Mouse (Mus musculus): Measurements from ENCODE around the gene Ssbp3. TPM values are rescaled to one million over a fixed set of nuclear protein-coding genes. Genes with fewer than 3 reads are reported as not detected.

Gene Ssbp3
- total RNA-seq, 1 experiment from 2014 or later = 47.4 TPM

DNA sequence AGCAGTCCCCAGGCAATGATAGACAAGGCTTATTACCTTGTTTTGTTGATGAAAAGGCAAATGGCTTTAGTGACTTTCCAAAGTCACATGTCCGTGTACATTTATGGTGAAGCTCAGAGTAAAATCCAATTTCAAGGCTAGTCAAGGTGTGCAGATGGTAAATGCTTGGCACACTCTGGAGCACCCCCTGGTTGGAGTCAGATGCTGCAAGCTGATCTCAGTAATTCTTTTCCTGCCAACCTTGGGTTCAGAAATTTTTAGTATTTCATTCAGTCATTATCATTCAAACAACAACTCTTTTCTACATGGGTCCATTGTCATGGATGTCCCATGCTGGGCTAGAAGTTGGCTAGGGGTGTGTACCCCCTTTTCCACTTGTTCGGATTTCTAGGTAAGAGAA is 33.1 kb downstream of the Ssbp3 start:
- no peak for ATAC-seq (replicated peaks in 1 of 2; ENCODE audit: insufficient read depth in 1 of 2, low FRiP score in 2 of 2, low TSS enrichment in 1 of 2, low read depth in 1 of 2, poor library complexity in 2 of 2, severe bottlenecking in 2 of 2)

DNA sequence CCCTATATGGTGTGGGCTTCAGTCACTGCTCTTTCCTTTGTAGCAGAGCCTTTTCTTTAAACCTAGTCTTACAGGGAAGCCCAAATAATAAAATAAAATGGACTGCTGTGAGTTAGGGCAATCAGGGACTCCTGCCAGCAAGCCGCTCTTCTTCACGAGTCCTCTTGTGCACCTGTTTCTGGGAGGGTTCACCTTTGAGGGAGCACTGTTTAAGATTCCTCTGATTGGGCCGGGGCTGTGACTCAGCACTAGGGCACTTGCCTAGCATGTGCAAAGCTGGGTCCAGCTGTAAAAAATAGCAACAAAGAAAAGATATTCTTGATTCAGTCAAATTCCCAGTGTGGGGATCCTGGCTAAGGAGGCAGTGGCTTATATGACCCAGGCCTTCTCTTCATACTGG is 34.4 kb downstream of the Ssbp3 start:
- ATAC-seq (replicated peaks in 1 of 2; ENCODE audit: insufficient read depth in 1 of 2, low FRiP score in 2 of 2, low TSS enrichment in 1 of 2, low read depth in 1 of 2, poor library complexity in 2 of 2, severe bottlenecking in 2 of 2) = no peak

DNA sequence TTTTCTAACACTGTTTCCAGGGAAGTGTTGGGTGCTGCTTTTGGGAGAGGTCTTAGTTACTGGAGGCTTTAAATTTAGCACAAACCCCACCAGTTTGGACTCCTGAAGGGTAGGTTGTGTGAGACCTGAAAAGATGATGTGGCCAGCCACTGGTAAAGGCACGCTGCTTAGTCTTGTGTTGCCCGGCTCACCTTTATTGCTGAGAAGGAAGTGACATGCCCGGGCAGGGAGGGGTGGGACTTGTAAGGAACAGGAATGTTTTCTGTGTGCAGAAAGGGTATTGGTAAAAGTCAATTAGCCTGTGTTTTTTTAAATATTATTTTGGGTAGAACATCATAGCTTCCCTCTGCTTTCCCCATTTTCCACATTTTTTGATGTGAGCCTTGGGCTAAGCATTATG is 37.2 kb downstream of the Ssbp3 start:
- ATAC-seq (replicated peaks in 1 of 2; ENCODE audit: insufficient read depth in 1 of 2, low FRiP score in 2 of 2, low TSS enrichment in 1 of 2, low read depth in 1 of 2, poor library complexity in 2 of 2, severe bottlenecking in 2 of 2) = no peak

DNA sequence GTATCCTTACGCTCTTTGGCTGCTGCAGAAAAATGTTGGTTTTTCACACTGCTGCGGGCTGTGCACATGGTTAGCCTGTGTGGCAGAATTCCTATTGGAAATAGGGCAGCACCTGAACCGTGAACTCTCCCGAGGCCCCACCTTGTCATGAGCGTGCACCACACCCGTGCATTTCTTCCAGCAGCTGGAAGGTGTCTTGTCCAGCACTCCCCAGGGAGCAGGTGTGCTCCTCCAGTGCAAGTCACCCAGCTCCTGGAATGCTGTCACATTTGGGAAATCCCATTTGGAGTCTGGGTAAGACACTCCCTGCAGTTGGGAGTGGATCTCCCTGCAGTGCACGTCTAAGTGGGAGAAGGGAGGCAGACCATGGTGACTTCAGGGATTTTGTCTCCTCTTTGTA is 38.0 kb downstream of the Ssbp3 start:
- ATAC-seq (replicated peaks in 1 of 2; ENCODE audit: insufficient read depth in 1 of 2, low FRiP score in 2 of 2, low TSS enrichment in 1 of 2, low read depth in 1 of 2, poor library complexity in 2 of 2, severe bottlenecking in 2 of 2) = no peak

DNA sequence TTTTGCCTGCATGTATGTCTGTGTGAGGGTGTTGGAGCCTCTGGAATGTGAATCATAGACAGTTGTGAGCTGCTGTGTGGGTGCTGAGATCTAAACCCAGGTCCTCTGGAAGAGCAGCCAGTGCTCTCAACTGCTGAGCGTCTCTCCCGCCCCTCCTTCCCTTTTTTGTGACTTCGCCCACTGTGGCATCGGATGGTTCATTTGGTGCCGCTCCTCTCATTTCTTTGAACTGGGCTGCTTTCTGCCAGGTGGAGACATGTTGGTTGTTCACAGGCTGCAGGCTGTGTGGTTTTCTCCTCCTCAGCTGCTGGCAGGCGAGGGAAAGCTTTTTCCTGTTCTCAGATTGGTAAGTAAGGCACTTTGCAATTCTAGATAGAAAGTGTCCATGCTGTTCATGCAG is 38.7 kb downstream of the Ssbp3 start:
- ATAC-seq (replicated peaks in 1 of 2; ENCODE audit: insufficient read depth in 1 of 2, low FRiP score in 2 of 2, low TSS enrichment in 1 of 2, low read depth in 1 of 2, poor library complexity in 2 of 2, severe bottlenecking in 2 of 2) = peak; percentile 30 to 51; a peak in 1 of 4 replicates

DNA sequence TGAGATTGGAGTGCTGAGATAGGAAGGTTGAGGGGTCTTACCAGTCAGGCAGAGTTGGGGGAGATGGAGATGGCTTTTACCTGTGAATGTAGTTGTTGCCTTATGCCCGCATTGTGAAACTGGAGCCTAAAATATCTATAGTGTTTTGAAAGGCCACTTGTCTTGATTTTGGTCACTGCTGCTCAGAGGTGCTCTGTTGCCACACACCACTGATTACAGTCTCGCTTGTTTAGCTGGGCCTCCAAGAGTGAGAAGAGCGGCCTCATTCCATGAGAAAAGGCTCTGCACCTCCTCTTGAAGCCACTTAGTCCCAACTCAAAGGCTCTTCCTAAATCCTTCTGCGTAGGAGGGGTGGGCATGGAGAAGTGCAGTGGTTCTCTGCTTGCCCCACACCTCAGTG is 40.3 kb downstream of the Ssbp3 start:
- ATAC-seq (replicated peaks in 1 of 2; ENCODE audit: insufficient read depth in 1 of 2, low FRiP score in 2 of 2, low TSS enrichment in 1 of 2, low read depth in 1 of 2, poor library complexity in 2 of 2, severe bottlenecking in 2 of 2) = no peak

DNA sequence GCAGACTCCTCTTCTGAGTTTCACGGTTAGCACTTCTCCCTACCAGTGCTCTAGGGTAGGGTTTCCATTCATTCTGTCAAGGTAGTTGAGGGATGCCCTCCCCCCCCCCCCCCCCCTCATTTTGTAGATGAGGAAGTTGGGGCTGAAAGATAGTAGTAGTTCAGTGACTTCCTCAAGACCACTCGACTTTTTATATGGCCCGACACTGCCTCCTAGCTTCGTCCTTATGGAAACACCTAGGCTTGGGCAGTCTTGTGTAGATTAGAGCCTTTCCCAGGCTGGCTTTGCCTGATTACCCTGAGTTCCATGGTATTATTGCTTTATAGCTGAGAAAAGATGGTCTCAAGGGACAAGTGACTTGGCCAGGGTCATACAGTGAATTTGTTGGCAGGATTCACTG is 41.0 kb downstream of the Ssbp3 start:
- peak in 1 of 2 experiments; percentile 39; a peak in 2 of 4 replicates for ATAC-seq (replicated peaks in 1 of 2; ENCODE audit: insufficient read depth in 1 of 2, low FRiP score in 2 of 2, low TSS enrichment in 1 of 2, low read depth in 1 of 2, poor library complexity in 2 of 2, severe bottlenecking in 2 of 2)

DNA sequence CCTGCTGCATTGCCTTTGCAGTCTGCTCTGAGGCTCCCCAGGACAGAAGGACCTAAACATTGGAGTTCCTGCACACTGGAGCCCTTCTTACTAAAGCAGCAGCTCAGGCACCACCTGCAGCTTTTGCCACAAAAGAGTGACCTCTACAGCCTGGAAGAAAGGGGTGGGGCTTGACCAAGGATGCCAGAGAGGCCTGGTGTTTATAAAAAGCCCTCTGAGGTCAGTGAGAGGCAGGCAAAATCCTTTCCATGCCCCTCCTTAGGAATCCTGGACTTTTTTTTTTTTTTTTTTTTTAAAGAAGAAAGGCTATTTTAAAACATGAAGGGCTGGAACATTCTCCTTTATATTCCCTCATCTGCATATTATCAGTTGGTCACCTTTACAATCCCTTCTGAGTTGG is 42.7 kb downstream of the Ssbp3 start:
- no peak for ATAC-seq (replicated peaks in 1 of 2; ENCODE audit: insufficient read depth in 1 of 2, low FRiP score in 2 of 2, low TSS enrichment in 1 of 2, low read depth in 1 of 2, poor library complexity in 2 of 2, severe bottlenecking in 2 of 2)

DNA sequence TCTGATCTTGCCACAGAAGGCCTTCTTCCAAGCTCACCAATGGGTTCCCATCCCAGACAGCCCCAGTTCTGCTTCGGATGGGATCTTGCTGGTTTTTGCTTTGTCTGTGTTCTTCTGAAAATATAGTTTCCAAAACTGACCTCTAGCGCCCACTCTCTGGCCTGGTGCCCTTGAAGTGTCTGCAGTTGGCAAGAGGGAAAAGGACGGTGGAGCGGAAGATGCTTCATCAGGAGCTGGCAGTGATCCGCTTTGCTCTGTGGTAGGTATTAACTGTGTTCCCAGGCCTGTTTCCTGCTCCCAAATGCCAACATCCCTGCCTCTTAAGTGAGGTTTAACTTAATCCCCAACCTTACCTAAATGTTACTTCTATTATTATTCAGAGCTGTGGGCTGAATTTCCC is 43.3 kb downstream of the Ssbp3 start:
- ATAC-seq (replicated peaks in 1 of 2; ENCODE audit: insufficient read depth in 1 of 2, low FRiP score in 2 of 2, low TSS enrichment in 1 of 2, low read depth in 1 of 2, poor library complexity in 2 of 2, severe bottlenecking in 2 of 2) = no peak

DNA sequence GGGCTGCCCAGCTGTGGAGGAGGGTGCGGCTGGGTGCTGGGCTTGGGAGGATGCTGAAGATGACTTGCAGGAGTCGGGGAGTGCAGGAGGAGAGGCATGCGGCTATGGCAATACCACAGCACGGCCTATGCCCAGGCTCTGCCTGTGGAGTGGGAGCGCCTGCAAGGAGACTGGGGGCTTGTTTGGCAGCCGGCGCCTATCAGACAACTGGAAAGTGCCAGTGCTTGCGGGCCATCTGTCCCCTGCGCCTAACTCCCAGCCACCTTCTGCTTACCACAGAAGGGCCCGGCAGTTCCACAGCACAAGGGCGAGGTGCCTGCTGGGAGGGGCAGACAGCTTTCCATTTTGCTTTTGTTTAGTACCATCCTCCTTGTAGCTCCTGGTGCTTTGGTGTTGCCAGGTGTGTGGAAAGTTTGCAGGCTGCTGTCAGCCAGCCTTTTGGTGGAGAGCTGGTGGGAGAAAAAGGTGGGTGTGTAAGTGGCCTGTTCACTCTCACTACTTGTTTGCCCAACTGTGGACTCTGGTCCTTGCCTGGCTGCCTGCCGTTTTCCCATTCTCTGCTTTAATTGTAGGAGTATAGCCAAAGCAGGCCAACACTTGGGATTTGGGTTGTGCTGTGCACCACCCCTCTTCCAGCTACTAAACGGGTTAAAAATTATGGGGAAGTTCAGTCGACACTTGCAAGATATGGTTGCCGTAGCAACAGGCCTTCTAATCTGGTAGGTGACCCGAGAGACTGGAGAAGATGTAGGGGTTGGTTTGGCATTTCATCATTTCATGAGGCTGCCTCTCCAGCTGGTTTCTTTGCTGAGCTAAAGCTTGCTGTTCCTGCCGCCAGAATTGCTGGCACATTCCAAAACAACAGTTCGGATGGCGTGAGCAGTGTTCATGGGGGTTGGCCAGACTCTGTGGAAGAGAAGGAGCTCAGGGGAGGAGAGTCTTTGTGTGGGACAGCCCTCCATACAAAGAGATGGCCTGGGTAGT is 45.5 kb downstream of the Ssbp3 start:
- ATAC-seq (replicated peaks in 1 of 2; ENCODE audit: insufficient read depth in 1 of 2, low FRiP score in 2 of 2, low TSS enrichment in 1 of 2, low read depth in 1 of 2, poor library complexity in 2 of 2, severe bottlenecking in 2 of 2) = peak; percentile 39 to 51; a peak in 3 of 4 replicates

DNA sequence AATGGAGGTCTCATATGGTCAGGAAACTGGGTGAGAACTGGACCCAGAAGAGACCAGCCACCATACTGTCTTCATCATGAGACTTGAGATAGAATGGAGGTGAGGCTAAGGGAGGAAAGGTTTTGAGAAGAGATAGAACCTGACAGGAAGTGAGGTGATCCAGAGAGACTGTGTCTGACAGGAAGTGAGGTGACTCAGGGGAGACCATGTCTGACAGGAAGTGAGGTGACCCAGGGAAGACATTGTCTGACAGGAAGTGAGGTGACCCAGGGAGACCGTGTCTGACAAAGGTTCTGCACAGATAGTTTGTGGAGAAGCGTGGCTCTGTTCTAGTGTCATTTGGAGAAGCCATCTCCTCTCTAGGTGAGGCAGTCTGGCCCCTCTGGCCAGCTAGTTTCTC is 47.6 kb downstream of the Ssbp3 start:
- no peak for ATAC-seq (replicated peaks in 1 of 2; ENCODE audit: insufficient read depth in 1 of 2, low FRiP score in 2 of 2, low TSS enrichment in 1 of 2, low read depth in 1 of 2, poor library complexity in 2 of 2, severe bottlenecking in 2 of 2)

DNA sequence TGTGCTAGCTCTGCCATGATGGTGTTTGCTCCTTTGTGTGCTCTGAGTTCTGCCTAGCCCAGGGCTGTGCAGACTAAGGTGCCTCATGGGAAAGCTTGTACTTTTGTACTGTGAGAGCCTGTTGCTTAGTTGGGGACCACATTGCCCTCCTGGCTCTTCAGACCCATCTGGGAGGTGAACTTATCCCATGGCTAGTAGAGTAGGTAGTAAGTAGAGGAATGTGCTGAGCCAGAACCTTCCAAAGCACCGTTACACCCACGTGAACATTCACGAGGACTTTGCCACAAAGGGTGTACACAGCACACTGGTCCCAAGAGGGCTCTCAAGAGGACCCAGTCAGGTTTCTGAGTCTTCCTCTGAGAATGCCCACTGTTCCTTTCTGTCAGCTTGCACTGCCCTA is 48.1 kb downstream of the Ssbp3 start:
- ATAC-seq (replicated peaks in 1 of 2; ENCODE audit: insufficient read depth in 1 of 2, low FRiP score in 2 of 2, low TSS enrichment in 1 of 2, low read depth in 1 of 2, poor library complexity in 2 of 2, severe bottlenecking in 2 of 2) = no peak

DNA sequence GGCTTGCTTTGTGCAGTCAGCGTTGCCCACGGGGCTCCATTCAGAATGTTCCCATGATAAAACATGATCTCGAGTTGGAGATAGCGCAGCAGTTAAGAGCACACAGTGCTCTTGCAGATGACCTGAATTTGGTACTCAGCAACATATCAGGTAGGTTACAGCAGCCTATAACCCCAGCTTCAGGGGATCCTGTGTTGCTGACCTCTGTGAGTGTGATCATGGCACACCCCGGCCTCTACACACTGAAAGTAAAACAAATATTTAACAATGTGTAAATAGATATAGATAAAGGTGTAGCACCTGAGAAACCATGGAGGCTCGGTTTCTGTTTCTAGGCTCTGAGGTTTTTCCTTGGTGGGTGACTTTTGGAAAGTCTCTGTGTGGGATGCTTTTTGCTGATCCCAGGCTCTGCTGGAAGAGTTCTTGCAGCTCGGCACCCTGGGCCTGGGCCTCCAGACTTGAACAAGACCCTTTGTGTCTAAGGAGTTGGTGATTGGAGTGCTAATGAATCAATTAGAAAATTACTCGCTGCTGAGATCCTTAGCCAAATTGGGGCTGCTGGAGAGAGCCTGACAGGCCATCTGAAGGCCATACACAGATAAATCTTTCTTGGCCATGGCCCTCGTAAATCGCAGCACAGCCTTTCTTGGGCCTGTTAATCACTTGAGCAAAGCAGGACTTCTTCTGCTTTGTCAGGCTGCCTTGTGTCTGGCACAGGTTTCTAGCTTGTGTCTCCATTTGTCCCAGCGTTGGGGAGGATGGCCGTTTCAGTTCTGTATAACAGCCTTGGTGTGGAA is 49.2 kb downstream of the Ssbp3 start:
- ATAC-seq (replicated peaks in 1 of 2; ENCODE audit: insufficient read depth in 1 of 2, low FRiP score in 2 of 2, low TSS enrichment in 1 of 2, low read depth in 1 of 2, poor library complexity in 2 of 2, severe bottlenecking in 2 of 2) = no peak

DNA sequence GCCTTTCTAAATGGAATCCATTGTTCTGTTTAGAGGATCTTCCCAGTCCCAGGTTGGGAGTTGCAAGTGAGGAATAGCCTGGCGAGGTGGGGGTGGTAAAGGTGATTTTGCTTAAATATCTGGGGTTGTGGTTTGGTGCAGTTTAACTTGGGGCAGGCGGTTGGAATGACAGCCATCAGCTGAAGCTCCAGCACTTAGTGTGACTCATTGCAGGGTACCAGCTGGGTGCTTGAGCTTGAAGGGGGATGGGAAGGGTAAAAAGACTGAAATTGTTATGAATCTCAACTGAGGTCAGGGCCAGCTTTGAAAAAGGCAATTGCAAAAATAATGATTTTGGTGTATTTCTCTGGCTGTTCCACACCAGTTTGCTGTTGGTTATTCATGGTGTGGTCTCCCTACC is 50.0 kb downstream of the Ssbp3 start:
- no peak for ATAC-seq (replicated peaks in 1 of 2; ENCODE audit: insufficient read depth in 1 of 2, low FRiP score in 2 of 2, low TSS enrichment in 1 of 2, low read depth in 1 of 2, poor library complexity in 2 of 2, severe bottlenecking in 2 of 2)

DNA sequence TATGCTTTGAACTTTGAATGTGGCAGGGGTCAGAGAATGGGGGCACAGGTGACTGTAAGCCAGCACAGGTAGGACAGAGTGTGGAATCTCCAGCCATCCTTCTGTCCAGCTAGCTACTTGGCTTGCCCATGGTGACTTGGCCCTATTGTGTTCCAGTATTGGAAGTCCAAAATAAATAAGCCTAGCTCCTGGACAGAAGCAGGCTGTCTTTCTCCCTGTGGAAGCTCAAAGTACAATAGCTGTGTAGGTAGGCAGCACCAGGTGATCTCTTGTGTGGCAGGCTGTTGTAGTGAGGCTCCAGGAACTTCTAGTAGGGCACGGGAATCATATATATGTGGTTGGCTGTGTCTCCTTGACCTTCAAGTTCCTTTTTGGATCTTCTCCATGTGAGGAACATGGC is 50.8 kb downstream of the Ssbp3 start:
- ATAC-seq (replicated peaks in 1 of 2; ENCODE audit: insufficient read depth in 1 of 2, low FRiP score in 2 of 2, low TSS enrichment in 1 of 2, low read depth in 1 of 2, poor library complexity in 2 of 2, severe bottlenecking in 2 of 2) = no peak

DNA sequence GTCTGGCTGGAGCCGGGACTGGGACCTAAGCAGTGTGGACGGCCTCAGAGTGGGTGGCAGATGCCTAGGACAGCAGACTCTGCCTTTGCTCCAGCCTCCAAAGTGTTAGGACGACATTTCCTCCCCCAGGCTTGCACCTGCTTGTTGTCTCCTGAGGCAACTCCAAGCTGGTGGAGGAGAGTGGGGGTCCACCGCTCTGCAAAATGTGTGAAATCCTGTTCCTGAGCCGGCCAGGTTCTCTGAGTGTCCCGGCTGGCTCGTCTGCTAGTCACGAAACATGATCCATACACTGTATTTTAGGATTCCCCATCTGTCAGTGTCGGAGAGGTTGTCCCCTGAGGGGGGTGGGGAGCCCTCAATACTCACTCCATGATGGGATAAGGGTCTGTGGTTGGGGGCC is 53.9 kb downstream of the Ssbp3 start:
- ATAC-seq (replicated peaks in 1 of 2; ENCODE audit: insufficient read depth in 1 of 2, low FRiP score in 2 of 2, low TSS enrichment in 1 of 2, low read depth in 1 of 2, poor library complexity in 2 of 2, severe bottlenecking in 2 of 2) = no peak

DNA sequence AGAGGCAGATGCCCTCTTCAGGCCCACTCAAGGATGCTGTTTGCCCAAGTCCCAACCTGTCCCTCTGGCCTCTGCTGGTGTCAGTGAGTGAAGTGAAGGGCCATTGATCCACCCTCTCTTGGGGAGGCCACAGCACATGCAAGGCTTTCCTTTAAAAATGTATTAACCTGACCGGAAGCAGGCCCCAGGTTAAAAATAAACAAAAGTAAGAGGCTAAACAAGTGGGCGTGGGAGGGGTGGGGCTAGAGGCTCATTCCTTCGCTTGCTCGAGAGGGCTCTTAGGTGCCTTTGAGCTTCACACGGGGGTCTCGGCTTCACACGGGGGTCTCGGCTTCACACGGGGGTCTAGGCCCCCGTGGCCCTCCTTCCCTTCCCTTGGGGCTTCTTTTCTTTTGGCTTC is 54.5 kb downstream of the Ssbp3 start:
- ATAC-seq (replicated peaks in 1 of 2; ENCODE audit: insufficient read depth in 1 of 2, low FRiP score in 2 of 2, low TSS enrichment in 1 of 2, low read depth in 1 of 2, poor library complexity in 2 of 2, severe bottlenecking in 2 of 2) = no peak

DNA sequence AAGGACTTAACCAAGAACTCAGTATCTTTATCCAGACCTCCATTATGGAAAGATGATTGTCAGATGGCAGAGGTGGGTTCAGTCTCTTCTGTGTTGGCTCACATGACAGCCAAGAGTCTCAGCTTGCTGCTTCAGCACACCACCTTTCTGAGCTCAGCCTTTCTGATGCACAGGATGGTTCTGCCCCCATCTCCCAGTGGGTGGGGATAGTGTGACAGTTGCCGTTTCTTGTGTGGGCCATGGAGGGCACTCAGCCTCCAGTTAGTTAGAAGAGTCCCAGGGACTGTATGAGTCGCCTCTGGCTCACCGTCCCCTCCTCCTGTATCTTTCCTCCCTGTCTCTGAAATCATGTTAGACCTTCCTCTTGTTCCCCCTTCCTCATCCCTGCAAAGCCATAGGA is 55.9 kb downstream of the Ssbp3 start:
- no peak for ATAC-seq (replicated peaks in 1 of 2; ENCODE audit: insufficient read depth in 1 of 2, low FRiP score in 2 of 2, low TSS enrichment in 1 of 2, low read depth in 1 of 2, poor library complexity in 2 of 2, severe bottlenecking in 2 of 2)

Measured in hematopoietic stem cell, adult 5-6 weeks (primary cell).